Mouse (Mus musculus): ENCODE data around the gene Grid1.

DNA sequence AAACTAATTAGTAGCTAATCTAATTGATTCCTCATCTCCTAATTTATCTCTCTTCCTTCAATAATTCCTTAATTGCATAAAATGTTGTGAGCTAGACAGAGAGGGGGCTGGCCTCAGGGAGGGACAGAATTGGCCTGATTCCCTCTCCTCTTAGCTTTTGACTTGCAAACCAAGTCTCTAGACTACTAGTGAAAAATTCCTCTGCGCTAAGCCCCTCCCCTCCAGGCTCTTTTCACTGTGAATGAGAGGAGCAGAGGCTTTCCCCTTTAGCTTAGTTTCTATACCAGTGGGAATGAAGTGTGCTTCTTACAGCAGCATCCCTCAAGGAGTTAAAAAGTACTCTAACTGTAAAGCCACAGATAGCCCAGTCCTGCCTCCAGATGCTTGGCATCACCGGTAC, 160.8 kb downstream of the Grid1 start:
- TF ChIP-seq CTCF (IDR thresholded peaks at IDR 0.05; ENCODE audit: low read depth, low read length): no peak
- no peak for TF ChIP-seq POLR2A (IDR thresholded peaks at IDR 0.05; ENCODE audit: extremely low read depth, insufficient read depth, low read length)
